Mouse (Mus musculus): ENCODE results near the gene Uvrag.

The Uvrag gene

DNA sequence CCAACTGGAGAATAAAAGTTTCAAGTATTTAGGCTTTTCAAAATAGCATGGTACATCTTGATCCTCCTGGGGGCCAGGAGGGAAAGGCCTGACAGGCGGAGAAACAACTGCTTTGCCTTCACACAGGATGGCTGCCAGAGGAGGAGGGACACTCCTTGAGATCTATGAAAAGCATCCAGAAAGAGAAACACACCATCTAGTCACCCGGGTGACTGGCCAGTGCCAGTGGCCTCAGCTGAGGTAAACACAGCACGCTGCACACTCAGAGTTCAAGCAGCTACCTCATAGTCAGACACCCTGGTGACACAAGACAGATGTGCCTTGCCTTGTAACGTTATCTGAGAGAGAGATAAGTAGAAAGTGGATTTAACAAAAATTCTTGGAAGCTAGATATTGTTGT, 120.6 kb downstream of the Uvrag start:
- DNase-seq (ENCODE audit: low spot score): no peak

DNA sequence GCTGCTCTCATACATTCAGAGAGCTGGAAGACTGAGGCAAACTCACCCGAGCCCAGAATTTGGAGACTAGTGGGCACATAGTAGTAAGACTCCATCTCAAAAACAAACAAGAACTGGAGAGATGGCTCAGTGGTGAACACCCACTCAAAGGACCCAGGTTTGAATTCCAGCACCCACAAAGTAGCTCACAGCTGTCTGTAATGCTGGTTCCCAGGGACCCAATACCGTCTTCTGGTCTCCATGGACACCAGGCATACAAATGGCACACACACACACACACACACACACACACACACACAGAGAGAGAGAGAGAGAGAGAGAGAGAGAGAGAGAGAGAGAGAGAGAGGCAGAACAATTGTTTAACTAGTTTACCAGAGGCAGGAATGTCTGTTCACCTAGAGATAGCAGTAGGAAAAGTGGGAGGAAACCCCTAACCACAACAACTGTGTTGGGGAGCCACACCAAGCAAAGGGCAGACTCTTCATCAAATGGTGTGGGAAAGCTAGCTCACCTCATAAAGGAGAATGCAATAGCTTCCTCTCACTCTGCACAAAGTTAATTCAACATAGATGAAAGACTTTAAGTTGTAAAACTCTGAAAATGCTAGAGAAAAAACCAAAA, 123.6 kb downstream of the Uvrag start:
- no peak for DNase-seq (ENCODE audit: low spot score)

DNA sequence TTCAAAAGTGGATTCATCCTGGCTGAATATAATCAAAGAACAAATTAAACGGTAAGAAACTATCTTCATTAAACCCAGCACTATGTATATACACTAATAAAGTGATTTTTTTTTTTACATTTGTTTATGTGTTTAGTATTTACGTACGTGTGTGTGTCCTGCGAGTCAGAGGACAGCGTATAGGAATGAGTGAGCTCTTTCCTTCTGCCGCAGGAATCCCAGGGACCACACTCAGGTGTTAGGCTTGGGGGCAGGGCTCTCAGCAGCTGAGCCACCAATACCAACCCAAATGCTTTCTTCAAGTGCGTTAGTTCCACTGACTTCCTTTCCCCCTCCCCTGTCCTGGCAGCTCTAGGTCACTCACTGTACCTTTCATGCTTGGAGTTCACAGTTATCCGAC, 125.0 kb downstream of the Uvrag start:
- no peak for DNase-seq (ENCODE audit: low spot score)

DNA sequence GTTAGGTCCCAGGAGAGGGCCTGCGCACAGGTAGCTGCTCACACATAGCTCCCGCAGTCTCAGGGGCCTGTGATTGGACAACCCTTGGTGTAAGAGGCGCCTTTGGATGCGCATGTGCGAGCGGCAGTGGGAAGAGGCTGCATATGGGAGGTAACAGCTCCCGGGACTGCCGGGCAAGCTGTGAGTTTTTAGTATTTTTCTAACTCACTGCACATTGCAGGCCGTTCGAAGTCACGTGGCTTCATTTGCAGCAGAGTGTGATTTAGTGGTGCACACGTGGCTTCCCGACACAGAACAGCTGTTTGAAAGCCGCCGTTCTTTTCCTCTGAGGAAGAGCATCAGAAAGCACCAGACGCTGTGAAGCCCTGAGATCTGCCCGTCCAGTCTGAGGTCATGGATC, 125.5 kb downstream of the Uvrag start:
- no peak for DNase-seq (ENCODE audit: low spot score)

DNA sequence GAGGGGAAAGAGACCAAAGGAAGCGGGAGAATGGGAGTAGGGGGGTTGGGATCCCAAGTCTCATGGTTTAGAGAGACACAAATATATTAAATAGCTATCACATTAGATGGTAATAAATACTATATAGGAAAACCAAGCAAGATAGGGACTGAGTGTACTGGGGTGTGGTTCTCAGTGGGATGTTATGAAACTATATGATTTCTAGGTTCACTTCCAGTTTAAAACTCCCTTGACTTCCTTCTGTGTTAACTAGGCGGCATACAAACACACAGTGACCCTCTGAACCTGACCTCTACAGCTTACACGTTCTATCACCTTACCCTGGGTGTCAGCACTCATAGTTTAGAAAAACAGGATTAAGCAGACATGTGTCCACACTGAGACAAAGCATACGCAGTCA, 126.3 kb downstream of the Uvrag start:
- no peak for DNase-seq (ENCODE audit: low spot score)

DNA sequence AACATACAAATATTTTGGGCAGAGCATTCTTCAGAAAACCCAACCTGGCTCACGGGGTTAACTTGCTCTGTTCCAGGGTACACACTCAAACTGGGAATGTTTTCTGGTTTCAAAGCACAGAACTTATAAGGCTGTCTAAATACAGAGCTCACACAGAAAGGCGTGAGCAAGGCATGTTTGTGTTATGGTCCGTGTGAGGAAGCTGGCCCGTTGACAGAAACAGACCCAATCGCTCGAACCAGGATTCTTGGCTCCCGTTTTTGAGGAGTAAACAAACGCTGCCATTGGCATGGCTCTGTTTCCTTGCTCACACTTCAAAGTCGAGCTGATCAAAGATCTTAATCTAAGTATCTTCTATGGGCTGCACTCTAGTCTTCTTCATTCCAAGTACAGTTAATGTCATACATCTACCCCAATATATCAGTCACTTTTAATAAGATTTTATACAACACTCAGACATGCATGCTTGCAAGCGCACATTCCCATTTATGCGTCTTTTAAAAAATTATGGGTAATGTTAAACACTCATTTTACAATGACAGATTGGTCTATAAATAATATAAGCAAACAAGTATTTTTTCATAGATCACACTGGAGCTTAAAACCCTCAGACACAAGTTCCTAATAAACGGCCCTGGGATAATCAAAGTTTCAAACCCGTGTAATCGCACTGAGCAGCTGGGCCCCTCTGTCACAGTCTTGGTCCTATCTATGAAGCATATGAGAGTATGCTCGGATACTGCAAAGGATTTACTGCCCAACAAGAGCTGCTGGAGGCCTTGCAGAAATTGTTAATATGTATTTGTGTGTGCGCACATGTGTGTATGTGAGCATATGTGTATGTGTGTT, 133.2 kb downstream of the Uvrag start:
- DNase-seq (ENCODE audit: low spot score): no peak

DNA sequence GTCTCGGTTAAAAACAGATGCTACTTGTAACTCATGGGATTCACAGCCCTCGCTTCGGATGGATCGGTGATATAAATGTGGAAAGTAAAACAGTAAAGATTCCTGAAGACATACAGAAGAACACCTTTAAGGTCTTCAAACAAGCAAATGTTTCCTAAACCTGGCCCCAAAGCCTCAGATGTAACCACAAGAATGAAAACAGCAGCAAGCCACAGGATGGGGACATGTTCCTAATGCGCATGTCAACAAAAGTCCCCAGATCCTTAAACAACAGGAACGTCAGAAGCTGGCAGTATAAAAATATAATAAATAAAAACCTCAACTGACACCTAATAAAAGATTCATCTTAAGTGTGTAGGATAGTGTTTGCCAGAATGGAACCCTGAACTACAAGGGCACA, 137.7 kb downstream of the Uvrag start:
- no peak for DNase-seq (ENCODE audit: low spot score)

DNA sequence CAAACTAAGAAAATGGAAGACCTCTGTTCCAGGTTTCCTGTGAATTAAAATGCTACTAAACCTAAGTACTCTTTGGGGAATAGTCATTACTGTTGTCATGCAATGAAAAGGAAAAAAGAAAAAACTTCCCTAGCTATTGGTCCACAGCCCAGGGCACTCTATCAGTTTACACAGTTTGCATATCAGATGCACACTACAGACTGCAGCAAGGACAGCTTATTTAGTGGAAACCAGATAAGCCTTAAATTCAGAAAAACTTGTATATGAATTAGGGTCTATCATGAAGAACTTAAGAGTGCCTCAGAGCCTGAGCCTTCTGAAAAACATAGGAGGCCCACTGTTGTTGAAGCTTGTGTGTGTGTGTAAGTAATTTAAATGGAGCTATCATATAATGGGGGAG, 142.2 kb downstream of the Uvrag start:
- DNase-seq (ENCODE audit: low spot score): no peak

DNA sequence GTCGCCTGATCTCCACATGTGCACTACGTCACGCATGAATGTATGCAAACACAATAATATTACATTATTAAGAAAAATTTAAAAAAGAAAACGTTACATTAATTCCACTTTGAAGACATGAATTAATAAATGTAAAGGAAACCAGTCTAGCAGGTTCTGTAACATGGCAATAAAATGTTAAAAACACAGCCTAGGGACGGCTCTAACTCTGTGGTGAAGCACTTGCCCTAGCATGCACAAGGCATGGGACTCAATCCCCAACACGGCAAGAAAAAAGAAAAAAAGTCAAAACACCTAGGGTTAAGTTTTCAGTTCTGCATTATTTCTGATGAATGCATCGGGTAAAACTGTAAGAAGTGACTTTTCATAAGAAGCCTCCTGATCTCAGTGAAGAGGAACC, 143.2 kb downstream of the Uvrag start:
- no peak for DNase-seq (ENCODE audit: low spot score)

DNA sequence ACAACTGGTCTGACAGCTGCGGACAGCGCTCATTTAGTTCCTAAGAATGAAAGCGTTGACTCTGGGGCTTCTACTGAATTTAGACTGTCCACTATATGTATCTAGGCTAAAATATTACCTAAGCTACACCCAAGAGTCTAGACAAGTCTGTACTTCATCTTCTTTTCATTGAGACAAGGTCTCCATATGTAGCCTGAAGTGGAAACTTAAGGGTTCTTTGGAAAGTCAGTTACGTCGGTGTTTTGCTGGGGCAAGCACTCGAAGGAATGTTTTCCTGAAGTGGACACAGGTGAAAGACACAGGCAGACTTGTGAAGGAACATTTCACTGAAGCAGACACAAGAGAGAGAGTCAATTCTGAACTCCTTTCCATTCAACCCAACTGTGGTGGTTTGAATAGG, 144.2 kb downstream of the Uvrag start:
- no peak for DNase-seq (ENCODE audit: low spot score)

DNA sequence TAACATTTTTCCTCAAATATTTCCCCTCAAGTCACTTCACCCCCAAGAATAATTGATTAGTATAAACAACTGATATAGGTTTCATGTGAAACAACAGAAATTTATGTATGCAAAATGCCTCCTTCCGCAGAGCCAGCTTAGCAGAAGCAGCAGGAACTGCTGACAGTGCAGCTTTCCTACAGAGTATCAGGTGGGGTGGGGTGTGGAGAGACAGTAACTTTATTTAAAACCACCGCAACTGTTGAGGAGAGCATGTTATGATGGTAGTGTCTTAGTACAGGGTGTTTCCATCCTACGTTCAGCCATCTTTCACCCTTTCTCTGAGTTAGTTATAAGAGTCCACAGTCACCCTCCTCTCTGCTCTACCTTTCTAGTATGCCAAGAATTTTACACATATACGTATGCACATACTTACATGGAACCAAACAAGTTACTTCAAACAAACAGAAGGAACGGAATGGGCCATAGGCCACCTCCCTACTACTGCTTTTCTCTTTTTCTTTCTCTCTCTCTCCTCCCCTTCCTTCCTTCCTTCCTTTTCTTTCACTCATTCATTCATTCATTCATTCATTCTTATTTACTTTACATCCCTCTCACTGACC, 145.7 kb downstream of the Uvrag start:
- DNase-seq (ENCODE audit: low spot score): no peak

DNA sequence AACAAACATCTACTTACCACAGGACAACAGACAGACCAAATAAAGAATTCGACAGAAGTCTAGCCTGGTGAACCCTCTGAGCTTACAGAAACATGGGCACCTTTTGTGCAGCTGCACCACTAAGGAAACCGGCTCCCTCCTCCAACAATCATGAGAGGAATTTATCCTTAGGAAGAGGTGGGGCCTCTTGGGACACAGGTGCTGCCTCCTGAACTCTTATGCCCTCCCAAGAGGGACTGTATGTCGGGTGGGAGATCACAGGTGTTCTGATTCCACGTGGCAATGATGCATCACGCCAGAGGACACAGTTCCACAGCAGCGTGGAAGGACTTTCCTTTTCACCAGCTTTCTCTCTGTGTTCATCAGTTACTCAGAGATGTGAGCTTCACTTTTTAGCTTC, 146.8 kb downstream of the Uvrag start:
- no peak for DNase-seq (ENCODE audit: low spot score)

DNA sequence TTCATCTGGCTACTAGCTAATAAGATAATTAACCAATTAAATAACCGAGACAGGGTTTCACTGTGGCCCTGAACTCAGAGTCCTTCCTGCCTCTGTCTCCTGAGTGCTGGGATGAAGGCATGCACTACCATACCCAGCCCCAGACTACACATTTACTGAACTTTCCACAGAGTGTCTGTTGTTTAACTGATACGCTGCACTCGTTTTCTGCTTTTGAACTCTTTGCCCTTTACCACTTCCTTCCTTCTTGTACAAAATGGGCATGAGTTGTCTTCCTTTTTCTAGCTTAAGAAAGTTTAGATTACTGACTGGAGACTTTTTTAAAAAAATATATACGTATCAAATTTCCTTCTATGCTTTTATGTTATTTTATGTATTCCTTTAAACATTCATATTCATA, 147.5 kb downstream of the Uvrag start:
- DNase-seq (ENCODE audit: low spot score): no peak

DNA sequence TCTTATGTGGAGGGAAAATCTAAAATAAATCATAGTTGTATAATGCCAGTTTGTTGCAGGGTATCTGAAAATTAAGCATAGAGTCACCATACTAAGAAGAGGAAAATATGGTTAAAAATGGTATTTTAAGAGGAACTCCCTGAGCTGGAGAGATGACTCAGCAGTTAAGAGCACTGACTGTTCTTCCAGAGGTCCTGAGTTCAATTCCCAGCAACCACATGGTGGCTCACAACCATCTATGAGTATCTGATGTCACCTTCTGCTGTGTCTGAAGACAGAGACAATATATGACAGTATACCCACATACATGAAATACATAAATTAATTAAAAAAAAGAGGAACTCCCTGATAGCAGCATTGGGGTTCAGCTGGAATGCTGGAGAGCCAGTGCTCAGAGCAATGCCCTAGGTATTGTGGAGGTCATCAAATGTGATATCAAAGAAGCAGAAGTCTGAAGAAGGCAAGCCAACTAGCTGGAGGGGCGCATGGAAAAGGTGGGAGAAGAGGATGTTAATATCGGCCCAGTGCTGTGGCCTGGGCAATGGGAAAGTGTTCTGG, 149.7 kb downstream of the Uvrag start:
- no peak for DNase-seq (ENCODE audit: low spot score)

DNA sequence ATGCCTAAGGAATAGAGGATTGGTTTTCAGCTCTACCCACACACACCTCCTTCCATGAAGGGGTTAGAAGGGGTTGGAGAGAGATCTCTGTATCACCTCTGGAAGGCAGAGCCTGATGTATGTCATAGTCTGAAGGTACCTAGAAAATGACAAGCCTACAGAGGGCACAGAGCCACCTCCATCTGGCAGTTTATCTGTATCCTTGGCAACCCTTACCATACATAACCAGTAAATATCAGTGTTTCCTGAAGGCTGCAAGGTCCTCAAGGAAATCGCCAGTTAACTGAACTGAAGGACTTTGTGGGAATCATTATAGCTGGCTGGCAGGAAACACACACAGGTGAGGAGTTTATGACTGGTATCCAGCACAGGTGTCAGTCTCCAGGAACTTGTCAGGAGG, 150.4 kb downstream of the Uvrag start:
- DNase-seq (ENCODE audit: low spot score): no peak

DNA sequence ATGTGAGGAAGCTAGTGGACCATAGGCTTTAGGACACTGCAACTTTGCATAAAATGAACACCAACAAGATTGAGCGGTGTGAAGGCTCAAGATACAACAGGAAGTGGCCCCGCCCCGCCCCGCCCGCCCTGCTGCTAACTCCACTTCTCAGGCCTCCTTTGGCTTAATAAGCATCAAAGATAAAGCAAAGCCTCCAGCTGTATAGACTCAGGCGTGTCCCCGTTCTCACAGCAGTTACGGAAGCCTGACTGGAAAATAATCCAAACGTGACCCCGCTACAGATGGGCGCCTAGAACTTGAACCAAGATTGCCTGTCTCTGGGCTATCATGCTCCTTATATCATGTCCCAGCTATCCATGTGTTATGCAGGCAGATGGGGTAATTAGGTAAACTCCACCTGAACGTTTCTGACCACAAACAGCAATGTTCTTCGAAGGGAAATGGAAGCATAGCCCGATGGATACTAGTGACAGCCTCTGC, 153.9 kb downstream of the Uvrag start:
- no peak for DNase-seq (ENCODE audit: low spot score)

DNA sequence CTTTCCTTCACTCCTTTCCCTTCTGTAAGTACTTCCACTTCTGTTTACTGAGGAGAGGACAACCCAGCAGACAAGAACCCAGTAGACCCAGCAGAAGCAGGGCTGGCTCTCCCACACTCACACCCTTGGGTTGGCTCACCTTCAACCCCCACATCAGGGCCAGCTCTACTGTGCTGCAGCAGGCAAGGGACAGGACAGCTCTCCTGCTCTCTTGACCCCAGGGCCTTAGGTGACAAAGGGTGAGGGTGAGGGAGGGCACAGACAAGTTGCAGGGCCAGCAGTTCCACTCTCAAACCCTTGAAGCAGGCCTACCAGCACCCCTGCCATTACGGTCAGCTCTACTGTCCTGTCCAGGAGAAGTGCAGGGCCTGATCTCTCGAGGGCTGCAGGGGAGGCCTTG, 155.0 kb downstream of the Uvrag start:
- no peak for DNase-seq (ENCODE audit: low spot score)

DNA sequence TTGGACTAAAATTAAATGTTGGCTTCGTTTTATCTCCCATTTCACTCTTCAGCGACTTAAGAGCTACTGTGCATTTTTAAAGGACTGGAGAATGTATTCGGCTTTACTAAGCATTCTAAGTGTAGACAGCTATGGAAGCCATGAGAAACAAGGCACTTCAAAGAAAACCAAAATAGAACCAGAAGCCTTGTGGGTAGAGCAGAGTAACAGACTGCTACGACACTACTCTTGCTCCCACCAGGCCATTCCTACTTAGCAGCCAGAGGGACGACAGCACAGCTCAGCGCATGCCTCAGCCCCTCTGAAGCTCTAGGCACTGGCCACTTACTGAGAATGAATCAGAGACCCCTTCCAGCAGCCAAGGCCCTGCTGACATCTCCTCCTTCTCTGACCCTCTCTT, 155.5 kb downstream of the Uvrag start:
- DNase-seq (ENCODE audit: low spot score): no peak

DNA sequence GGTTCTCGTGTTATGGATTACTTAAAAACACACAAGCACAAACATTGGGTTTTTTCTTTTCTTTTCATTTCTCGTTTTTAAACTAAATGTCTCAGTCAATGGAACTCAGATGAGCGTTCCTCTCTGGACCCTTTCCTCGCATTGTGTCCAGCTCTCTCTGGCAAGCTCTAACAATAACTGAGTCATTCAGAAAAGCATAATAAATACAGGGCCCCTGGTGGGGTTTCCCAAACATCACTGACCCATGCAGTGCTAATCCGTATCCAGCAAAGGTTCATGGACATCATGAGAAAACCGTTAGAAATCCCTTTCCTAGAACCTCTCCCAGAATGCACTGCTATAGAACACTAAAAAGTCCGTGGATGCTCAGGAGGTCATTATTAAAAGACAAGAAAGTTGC, 156.6 kb downstream of the Uvrag start:
- DNase-seq (ENCODE audit: low spot score): no peak

DNA sequence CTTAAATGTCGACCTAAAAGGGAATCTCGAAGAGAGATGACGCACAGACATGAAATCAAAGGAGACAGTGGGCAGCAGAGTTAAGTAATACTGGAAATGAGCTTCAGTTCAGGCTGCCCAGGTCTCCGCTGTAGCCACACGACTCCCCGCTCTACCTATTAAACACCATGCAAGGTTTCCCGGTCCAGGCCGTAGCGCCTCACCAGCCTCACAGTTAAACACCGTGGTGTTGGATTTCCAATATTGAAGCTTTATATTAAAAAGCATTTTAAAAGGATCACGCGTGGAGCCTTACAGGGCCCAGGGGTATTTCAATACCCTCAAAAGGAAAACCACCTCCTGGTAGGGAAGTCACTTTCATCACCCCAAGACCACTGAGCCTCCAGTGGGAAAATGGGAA, 157.9 kb downstream of the Uvrag start:
- DNase-seq (ENCODE audit: low spot score): no peak

DNA sequence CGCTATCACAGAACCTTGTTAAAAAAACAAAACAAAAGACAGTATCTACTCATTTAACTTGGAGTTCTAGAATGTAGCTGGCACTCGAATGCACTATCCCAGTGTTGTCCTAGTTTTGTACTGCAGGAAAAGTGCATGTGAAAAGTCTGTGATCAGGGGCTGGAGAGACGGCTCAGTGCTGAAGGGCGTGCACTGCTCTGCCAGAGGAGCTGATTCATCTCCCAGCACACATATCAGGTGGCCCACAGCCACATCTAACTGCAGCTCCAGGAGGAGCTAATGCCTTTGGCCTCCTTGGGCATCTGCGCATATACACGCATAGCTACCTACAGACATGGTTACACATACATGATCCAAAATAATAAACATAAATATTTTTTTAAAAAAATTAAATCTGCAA, 159.5 kb downstream of the Uvrag start:
- no peak for DNase-seq (ENCODE audit: low spot score)

DNA sequence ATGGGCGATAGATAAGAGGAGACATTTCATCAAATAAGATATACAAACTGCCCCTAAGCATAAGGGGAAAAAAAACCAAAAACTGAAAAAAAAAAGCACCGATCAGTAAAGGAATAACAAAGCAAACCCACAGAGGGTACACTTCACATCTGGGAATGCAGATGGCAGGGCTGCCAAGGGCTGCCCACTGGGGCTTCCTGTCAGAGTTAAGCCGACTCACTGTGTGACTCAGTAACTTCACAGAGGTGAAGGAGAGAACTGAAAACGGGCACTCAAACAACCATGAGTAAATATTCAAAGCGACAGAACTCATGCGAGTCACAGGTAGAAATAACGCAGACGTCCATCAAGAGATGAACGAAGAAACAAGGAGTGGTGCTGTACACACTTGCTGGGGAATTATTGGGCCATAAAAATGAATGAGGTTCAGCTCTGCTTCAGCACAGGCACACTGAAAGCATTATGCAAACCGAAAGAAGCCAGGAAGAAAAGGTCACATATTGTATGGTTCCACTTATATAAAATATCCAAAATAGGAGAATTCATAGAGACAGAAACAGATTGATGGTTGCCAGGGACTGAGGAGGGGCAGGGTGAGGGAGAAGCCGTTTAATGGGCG, 164.0 kb downstream of the Uvrag start:
- DNase-seq (ENCODE audit: low spot score): no peak

DNA sequence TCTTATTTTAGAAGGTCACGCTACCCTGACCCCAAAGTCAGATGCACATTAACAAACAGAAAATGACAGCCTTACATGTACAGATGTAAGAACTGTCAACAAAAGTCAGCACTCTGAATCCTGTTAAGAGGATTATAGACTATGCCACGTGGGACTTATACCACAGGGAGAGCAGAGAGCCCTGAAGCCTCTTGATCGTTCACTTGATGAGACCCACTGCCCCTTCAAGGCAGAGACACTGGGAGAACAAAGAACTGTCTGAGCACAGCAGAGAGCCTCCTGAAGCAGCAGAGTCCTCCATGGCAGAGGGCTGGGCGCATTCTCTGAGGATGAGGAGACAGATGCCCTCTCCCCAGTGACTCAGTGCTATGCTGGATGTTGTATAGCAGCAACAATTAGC, 166.4 kb downstream of the Uvrag start:
- DNase-seq (ENCODE audit: low spot score): no peak

All from layer of hippocampus, adult 9-10 months (tissue).